Mouse (Mus musculus) midbrain, embryonic 12.5 days (tissue): ENCODE data around the gene Col9a2. TPM values are rescaled to one million over a fixed set of nuclear protein-coding genes. Genes with fewer than 3 reads are reported as not detected.
"Not testable (repeated sequence)": the region's sequence is repeated elsewhere in the genome, so short reads cannot be mapped to it uniquely, and the experiment has no call there.

Experiments used
- ATAC-seq: fragments of 200-750 bp; cut with Nextera tagmentation; 2 replicates; pipeline ENCODE4 v1.8.0; 2017; ENCODE audit warnings: low read depth, moderate TSS enrichment, moderate library complexity; ENCODE audit not compliant: low FRiP score
- H3K27ac ChIP-seq: fragments of 300-500 bp; sonication (generic); replicated peaks from 2 replicates; pipeline ENCODE4 v1.5.1; 2016; ENCODE audit warnings: mild to moderate bottlenecking
- H3K27me3 ChIP-seq: fragments of 300-500 bp; sonication (generic); 2 replicates; pipeline ENCODE4 v1.6.1; 2016; ENCODE audit warnings: mild to moderate bottlenecking
- H3K36me3 ChIP-seq: fragments of 300-500 bp; sonication (generic); 2 replicates; pipeline ENCODE4 v1.6.1; 2016
- H3K4me1 ChIP-seq: fragments of 300-500 bp; sonication (generic); 2 replicates; pipeline ENCODE4 v1.6.1; 2016
- H3K4me2 ChIP-seq: fragments of 300-500 bp; sonication (generic); replicated peaks from 2 replicates; pipeline ENCODE4 v1.6.1; 2016; ENCODE audit warnings: mild to moderate bottlenecking, moderate library complexity
- H3K4me3 ChIP-seq: fragments of 300-500 bp; sonication (generic); 2 replicates; pipeline ENCODE4 v1.5.1; 2016; ENCODE audit warnings: mild to moderate bottlenecking
- H3K9ac ChIP-seq: fragments of 300-500 bp; sonication (generic); replicated peaks from 2 replicates; pipeline ENCODE4 v1.6.1; 2016; ENCODE audit warnings: mild to moderate bottlenecking, moderate library complexity
- H3K9me3 ChIP-seq: fragments of 300-500 bp; sonication (generic); 2 replicates; pipeline ENCODE4 v1.6.1; 2016; ENCODE audit warnings: mild to moderate bottlenecking
- WGBS: fragments of 180-500 bp; shearing (Covaris S2); methylation state at CpG from one replicate; pipeline ENCODE4 v1.1.7; 2016; 5-methylcytosine and 5-hydroxymethylcytosine counted together
- polyA plus RNA-seq: library from polyadenylated mRNA; unstranded; fragments of >200 nt; fragmentation: Nextera tagmentation; extraction: Ambion mirVana; gene quantifications from 2 replicates; pipeline ENCODE4 v1.2.1, GENCODE M21; 2016

The Col9a2 gene
- polyA plus RNA-seq, 1 experiment from 2014 or later, result 17.9 TPM

DNA sequence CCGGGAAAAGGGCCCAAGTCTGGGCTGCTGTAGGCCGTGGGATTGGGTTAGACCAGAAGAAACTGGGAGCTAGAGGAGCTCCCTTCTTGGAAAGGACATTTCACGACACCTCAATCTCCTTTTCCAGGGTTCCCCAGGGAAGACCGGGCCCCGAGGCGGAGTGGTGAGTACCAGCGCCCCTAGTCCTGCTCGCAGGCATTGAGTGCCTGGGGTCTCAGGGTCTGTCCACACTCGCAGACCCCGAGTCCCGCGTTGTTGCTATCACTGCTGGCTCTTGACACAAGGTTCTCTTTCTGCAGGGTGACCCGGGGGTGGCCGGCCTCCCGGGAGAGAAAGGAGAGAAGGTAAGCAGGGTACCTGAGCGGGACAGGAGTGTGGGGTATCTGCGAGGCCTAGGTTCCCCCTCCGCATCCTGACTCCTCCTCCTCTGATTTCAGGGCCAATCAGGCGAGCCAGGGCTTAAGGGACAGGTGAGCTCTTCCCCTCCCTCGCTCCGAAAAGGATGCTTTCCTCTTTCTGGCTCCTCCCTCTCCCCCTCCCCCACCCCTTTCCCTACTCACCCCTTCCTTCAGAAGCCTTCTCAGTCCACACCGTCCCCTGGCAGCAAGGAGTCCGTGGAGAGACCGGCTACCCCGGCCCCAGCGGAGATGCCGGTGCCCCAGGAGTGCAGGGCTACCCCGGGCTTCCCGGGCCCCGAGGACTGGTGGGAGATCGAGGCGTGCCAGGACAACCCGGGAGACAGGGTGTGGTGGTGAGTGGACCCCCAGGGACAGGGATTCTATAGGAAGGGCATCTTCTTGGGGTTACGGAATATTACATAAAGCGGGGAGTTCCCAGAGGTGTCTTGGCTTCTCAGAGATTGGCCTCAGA, 13.5 kb downstream of the Col9a2 start:
- peak overlapping the region; percentile 40 for H3K4me2 ChIP-seq
- H3K9ac ChIP-seq, result 0 out of 2 replicates have a peak overlapping the region, but pooled peaks have one; percentile 24
- peak; percentile 31; the same call in 1 of the 2 replicates for ATAC-seq
- no peaks in the 10 kb centered on the region for H3K36me3 ChIP-seq
- peaks cover 13% of the 10 kb centered on the region; the same call in 1 of the 2 replicates for H3K4me1 ChIP-seq
- no peak overlapping the region for H3K27ac ChIP-seq
- H3K27me3 ChIP-seq, result peaks cover 24% of the 10 kb centered on the region
- H3K9me3 ChIP-seq, result no peaks in the 10 kb centered on the region
- H3K4me3 ChIP-seq, result peak overlapping the region; percentile 21
- WGBS, result 9% methylated on average over 35 of the region's 35 CpGs

DNA sequence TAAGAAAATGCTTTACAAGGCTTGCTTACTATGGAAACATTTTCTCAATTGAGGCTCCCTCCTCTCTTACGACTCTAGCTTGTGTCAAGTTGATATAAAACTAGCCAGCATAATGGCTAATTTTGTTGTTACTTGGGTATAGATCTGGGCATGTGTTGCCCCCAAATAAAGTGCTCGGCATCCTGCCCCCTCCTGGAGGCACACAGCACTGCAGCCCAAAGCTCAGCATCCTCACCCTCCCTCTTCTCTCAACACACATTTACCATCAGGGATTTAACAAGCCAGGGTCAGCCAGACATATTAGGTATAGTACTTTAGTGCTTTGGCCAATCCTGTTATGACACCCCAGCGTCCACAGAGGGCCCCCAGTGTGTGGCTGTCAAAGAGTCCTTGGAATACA, 17.2 kb downstream of the Col9a2 start:
- no peak for ATAC-seq
- Histone ChIP-seq H3K4me2 (no peak overlapping the region), H3K4me1 (peaks cover 13% of the 10 kb centered on the region; the same call in 1 of the 2 replicates), H3K36me3 (peaks cover 22% of the 10 kb centered on the region), H3K4me3 (no peak overlapping the region), H3K9me3 (no peaks in the 10 kb centered on the region), H3K27ac (no peak overlapping the region), H3K9ac (no peak overlapping the region), H3K27me3 (peaks cover 23% of the 10 kb centered on the region)
- WGBS, result 50% methylated on average over 3 of the region's 3 CpGs

GRCm38 (mm10) chr4:121057032-121057431, 17.8 kb downstream of the Col9a2 start:
- Histone ChIP-seq H3K9ac (no peak overlapping the region), H3K27me3 (peaks cover 18% of the 10 kb centered on the region), H3K27ac (no peak overlapping the region), H3K9me3 (no peaks in the 10 kb centered on the region), H3K4me3 (no peak overlapping the region), H3K4me2 (no peak overlapping the region), H3K4me1 (peaks cover 10% of the 10 kb centered on the region; the same call in 1 of the 2 replicates), H3K36me3 (peaks cover 28% of the 10 kb centered on the region)
- WGBS, result 72% methylated on average over 2 of the region's 2 CpGs
- ATAC-seq, result no peak

DNA sequence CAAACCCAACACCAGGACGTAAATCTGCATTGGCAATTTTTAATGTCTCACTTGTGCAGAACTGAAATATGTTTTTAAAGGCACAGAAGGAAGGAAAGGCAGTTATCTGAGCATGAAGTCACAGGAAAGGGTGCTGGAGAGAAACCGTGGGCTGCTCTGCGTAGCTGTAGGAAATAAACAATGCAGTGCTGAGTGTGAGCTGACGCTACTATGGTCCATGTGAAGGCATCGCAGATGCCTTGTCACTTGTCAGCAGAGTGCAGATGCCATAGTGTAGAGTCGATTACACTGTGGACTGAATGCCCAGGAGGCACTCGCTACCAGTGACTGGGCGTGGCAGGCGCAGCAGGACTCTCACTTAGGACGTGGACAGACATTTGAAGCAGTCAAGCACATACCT, 20.0 kb downstream of the Col9a2 start:
- H3K36me3 ChIP-seq, result peaks cover 40% of the 10 kb centered on the region
- not testable (repeated sequence) for H3K27ac ChIP-seq, ATAC-seq, H3K4me3 ChIP-seq, H3K4me2 ChIP-seq, H3K9ac ChIP-seq, H3K4me1 ChIP-seq, H3K9me3 ChIP-seq, H3K27me3 ChIP-seq
- WGBS, result 90% methylated on average over 10 of the region's 10 CpGs

DNA sequence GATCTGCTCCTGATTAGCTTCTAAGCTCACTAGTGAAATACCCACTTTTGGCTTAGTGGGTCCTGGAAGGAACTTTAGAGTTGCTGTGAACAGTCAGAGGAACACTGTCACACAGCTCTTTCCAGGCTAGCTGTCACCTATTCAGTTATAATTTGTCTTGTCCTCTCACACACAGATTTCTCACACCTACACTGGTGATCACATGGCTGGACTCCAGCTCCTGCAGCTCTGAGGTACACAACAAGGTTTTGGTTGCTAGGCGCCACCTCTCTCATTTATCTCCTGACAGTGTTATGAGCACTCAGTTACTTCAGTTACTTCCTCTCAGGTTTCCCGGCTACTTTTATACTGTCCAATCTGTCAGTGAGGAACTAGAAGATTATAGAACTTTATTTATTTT, 26.2 kb downstream of the Col9a2 start:
- H3K9ac ChIP-seq, result no peak overlapping the region
- no peaks in the 10 kb centered on the region for H3K4me1 ChIP-seq
- H3K36me3 ChIP-seq, result peaks cover 59% of the 10 kb centered on the region
- ATAC-seq, result no peak
- no peak overlapping the region for H3K27ac ChIP-seq
- H3K27me3 ChIP-seq, result no peaks in the 10 kb centered on the region
- no peak overlapping the region for H3K4me2 ChIP-seq
- WGBS, result 93% methylated on average over 2 of the region's 2 CpGs
- no peak overlapping the region for H3K4me3 ChIP-seq
- H3K9me3 ChIP-seq, result no peaks in the 10 kb centered on the region

DNA sequence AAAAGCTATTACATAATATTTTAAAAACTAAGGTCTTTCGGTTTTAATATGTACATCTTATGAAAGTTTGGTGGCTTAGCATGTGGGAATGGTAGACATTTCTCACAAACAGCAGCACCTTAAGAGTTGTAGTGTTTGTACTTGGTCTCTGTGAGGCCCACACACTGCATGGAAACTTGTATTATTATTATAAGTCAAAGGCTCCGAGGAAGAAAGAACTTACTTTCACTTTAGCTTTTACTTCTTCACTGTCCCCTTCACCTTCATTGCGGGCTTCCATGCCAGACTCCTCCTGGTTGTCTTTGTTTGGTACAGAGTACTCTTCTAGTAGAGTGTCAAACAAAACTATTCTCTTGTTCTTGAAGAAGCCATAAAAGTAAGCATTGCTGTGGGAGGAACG, 35.1 kb downstream of the Col9a2 start:
- Histone ChIP-seq H3K9me3 (no peaks in the 10 kb centered on the region), H3K36me3 (peaks cover 49% of the 10 kb centered on the region), H3K4me1 (no peaks in the 10 kb centered on the region), H3K4me3 (no peak overlapping the region), H3K27ac (no peak overlapping the region), H3K4me2 (no peak overlapping the region), H3K9ac (no peak overlapping the region), H3K27me3 (no peaks in the 10 kb centered on the region)
- 86% methylated on average over 4 of the region's 4 CpGs for WGBS
- no peak for ATAC-seq

DNA sequence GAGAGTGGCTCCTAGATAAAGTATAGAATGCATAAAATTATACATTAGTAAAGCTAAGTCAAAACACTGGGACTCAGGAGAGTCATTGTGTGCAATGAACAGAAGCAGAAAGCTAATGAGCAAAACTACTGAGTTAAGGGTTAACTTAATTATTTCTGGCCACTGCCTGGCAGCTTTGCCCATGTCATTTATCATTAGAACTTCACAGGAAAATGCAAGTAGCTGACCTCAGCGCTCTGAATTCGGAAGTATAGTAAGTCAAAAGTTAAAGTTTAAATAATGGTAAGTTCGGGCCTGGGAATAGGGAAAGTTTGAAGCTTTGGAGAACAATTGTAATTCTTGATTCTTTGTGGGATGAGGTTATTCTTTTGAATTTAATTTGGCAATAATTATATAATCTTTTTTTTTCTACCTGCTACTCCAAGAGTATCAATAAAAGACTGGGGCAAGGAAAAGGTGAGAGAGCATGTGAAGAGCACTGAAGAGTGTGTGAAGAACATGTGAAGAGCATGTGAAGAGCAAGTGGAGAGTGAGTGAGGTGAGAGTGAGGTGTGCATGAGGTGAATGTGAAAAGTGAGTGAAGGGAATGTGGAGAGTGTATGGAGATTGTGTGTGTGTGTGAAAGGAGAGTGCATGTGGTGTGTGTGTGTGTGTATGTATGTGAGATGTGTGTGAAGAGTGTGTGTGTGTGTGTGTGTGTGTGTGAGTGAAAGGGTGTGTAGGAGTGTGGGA, 38.9 kb downstream of the Col9a2 start:
- no peak overlapping the region for H3K9ac ChIP-seq
- WGBS, result 93% methylated on average over 3 of the region's 3 CpGs
- H3K27ac ChIP-seq, result no peak overlapping the region
- H3K36me3 ChIP-seq, result peaks cover 79% of the 10 kb centered on the region
- no peak overlapping the region for H3K4me3 ChIP-seq
- no peaks in the 10 kb centered on the region for H3K27me3 ChIP-seq
- no peaks in the 10 kb centered on the region for H3K4me1 ChIP-seq
- no peak overlapping the region for H3K4me2 ChIP-seq
- H3K9me3 ChIP-seq, result no peaks in the 10 kb centered on the region
- ATAC-seq, result no peak

- H3K9ac ChIP-seq, result no peak overlapping the region
- peaks cover 79% of the 10 kb centered on the region for H3K36me3 ChIP-seq
- ATAC-seq, result no peak
- H3K4me2 ChIP-seq, result no peak overlapping the region
- H3K4me3 ChIP-seq, result no peak overlapping the region
- no peaks in the 10 kb centered on the region for H3K4me1 ChIP-seq
- WGBS, result 75% methylated on average over 1 of the region's 1 CpGs
- no peak overlapping the region for H3K27ac ChIP-seq
- H3K9me3 ChIP-seq, result no peaks in the 10 kb centered on the region
- H3K27me3 ChIP-seq, result no peaks in the 10 kb centered on the region
Observed at GRCm38 (mm10) chr4:121080395-121080794, 41.2 kb downstream of the Col9a2 start.

GRCm38 (mm10) chr4:121084506-121084905, 45.3 kb downstream of the Col9a2 start:
- H3K4me1 ChIP-seq, result no peaks in the 10 kb centered on the region
- no peak overlapping the region for H3K27ac ChIP-seq
- peaks cover 64% of the 10 kb centered on the region for H3K36me3 ChIP-seq
- no peak overlapping the region for H3K4me3 ChIP-seq
- no peaks in the 10 kb centered on the region for H3K9me3 ChIP-seq
- no peak for ATAC-seq
- H3K9ac ChIP-seq, result no peak overlapping the region
- no peak overlapping the region for H3K4me2 ChIP-seq
- no peaks in the 10 kb centered on the region for H3K27me3 ChIP-seq

- no peak for ATAC-seq
- no peaks in the 10 kb centered on the region for H3K9me3 ChIP-seq
- no peaks in the 10 kb centered on the region for H3K4me1 ChIP-seq
- WGBS, result 96% methylated on average over 2 of the region's 2 CpGs
- H3K36me3 ChIP-seq, result peaks cover 55% of the 10 kb centered on the region
- no peak overlapping the region for H3K27ac ChIP-seq
- no peak overlapping the region for H3K9ac ChIP-seq
- H3K4me2 ChIP-seq, result no peak overlapping the region
- H3K4me3 ChIP-seq, result no peak overlapping the region
- no peaks in the 10 kb centered on the region for H3K27me3 ChIP-seq
Observed at GRCm38 (mm10) chr4:121088696-121089095, 49.5 kb downstream of the Col9a2 start.

- Histone ChIP-seq H3K27me3 (no peaks in the 10 kb centered on the region), H3K9me3 (no peaks in the 10 kb centered on the region), H3K4me3 (no peak overlapping the region), H3K4me1 (no peaks in the 10 kb centered on the region), H3K4me2 (no peak overlapping the region), H3K9ac (no peak overlapping the region), H3K27ac (no peak overlapping the region), H3K36me3 (peaks cover 53% of the 10 kb centered on the region)
- ATAC-seq, result no peak
- 92% methylated on average over 4 of the region's 4 CpGs for WGBS
Observed at GRCm38 (mm10) chr4:121090211-121090610, 51.0 kb downstream of the Col9a2 start.

GRCm38 (mm10) chr4:121097650-121098378, 58.6 kb downstream of the Col9a2 start, which contains the start of gene Zmpste24:
Gene Zmpste24 (minus strand): TSS chr4:121098241.
- Histone ChIP-seq H3K27ac (peak within 1 kb of the TSS; percentile 58), H3K9ac (peak within 1 kb of the TSS; percentile 73)

More at GRCm38 (mm10) chr4:121097650-121098378, 58.6 kb downstream of the Col9a2 start, which contains the start of gene Zmpste24:
- peaks cover 10% of the 10 kb centered on the region for H3K4me1 ChIP-seq
- no peaks in the 10 kb centered on the region for H3K27me3 ChIP-seq
- H3K4me2 ChIP-seq, result peak within 1 kb of the TSS; percentile 69
- peak within 1 kb of the TSS; percentile 83 for H3K4me3 ChIP-seq
- H3K9me3 ChIP-seq, result no peaks in the 10 kb centered on the region
- peak; percentile 90 for ATAC-seq
- peaks cover 21% of the 10 kb centered on the region for H3K36me3 ChIP-seq
- under 1% methylated on average over 39 of the region's 39 CpGs for WGBS
